Mouse (Mus musculus): ENCODE data around the gene Sptb. TPM values are rescaled to one million over a fixed set of nuclear protein-coding genes. Genes with fewer than 3 reads are reported as not detected.
A peak's percentile ranks its signal among the peaks of the same experiment; 100 is the strongest.

Gene Sptb
- polyA plus RNA-seq, 1 experiment, result 3.3 TPM

GRCm38 (mm10) chr12:76541879-76542278, 168.5 kb downstream of the Sptb start:
- TF ChIP-seq POLR2A (IDR thresholded peaks at IDR 0.05; ENCODE audit: borderline replicate concordance, extremely low read depth, low read depth, low read length) (no peak), CTCF (IDR thresholded peaks at IDR 0.05; ENCODE audit: insufficient read depth, low read length) (no peak)
- DNase-seq, result no peak
- WGBS, result 57% methylated on average over 6 of the region's 6 CpGs
- Histone ChIP-seq H3K4me3 (replicated peaks; ENCODE audit: extremely low read depth, low read depth, low read length) (no peak overlapping the region), H3K4me1 (ENCODE audit: control insufficient read depth, insufficient read depth, low read length) (peaks cover 5% of the 10 kb centered on the region)

- DNase-seq, result no peak
- TF ChIP-seq CTCF (IDR thresholded peaks at IDR 0.05; ENCODE audit: insufficient read depth, low read length) (no peak), POLR2A (IDR thresholded peaks at IDR 0.05; ENCODE audit: borderline replicate concordance, extremely low read depth, low read depth, low read length) (no peak)
- Histone ChIP-seq H3K4me3 (replicated peaks; ENCODE audit: extremely low read depth, low read depth, low read length) (no peak overlapping the region), H3K4me1 (ENCODE audit: control insufficient read depth, insufficient read depth, low read length) (peaks cover 7% of the 10 kb centered on the region)
- 32% methylated on average over 8 of the region's 8 CpGs for WGBS
These were observed 168.9 kb downstream of the Sptb start for GRCm38 (mm10) chr12:76541475-76541874.

- H3K4me3 ChIP-seq (replicated peaks; ENCODE audit: extremely low read depth, low read depth, low read length), result no peak overlapping the region
- TF ChIP-seq POLR2A (IDR thresholded peaks at IDR 0.05; ENCODE audit: borderline replicate concordance, extremely low read depth, low read depth, low read length), result no peak
- TF ChIP-seq CTCF (IDR thresholded peaks at IDR 0.05; ENCODE audit: insufficient read depth, low read length), result no peak
- DNase-seq, result no peak
- WGBS, result 63% methylated on average over 10 of the region's 10 CpGs
- peaks cover 3% of the 10 kb centered on the region; the same call in 1 of the 2 replicates for H3K4me1 ChIP-seq (ENCODE audit: control insufficient read depth, insufficient read depth, low read length)
These were observed 169.6 kb downstream of the Sptb start for GRCm38 (mm10) chr12:76540701-76541221.

GRCm38 (mm10) chr12:76540169-76540568, 170.2 kb downstream of the Sptb start:
- Histone ChIP-seq H3K4me1 (ENCODE audit: control insufficient read depth, insufficient read depth, low read length) (peaks cover 2% of the 10 kb centered on the region; the same call in 1 of the 2 replicates), H3K4me3 (replicated peaks; ENCODE audit: extremely low read depth, low read depth, low read length) (no peak overlapping the region)
- TF ChIP-seq POLR2A (IDR thresholded peaks at IDR 0.05; ENCODE audit: borderline replicate concordance, extremely low read depth, low read depth, low read length) (no peak), CTCF (IDR thresholded peaks at IDR 0.05; ENCODE audit: insufficient read depth, low read length) (no peak)
- WGBS, result 71% methylated on average over 3 of the region's 3 CpGs
- no peak for DNase-seq

GRCm38 (mm10) chr12:76537434-76537833, 172.9 kb downstream of the Sptb start:
- no peak for DNase-seq
- Histone ChIP-seq H3K4me3 (replicated peaks; ENCODE audit: extremely low read depth, low read depth, low read length) (no peak overlapping the region), H3K4me1 (ENCODE audit: control insufficient read depth, insufficient read depth, low read length) (peaks cover 2% of the 10 kb centered on the region; the same call in 1 of the 2 replicates)
- WGBS, result 76% methylated on average over 8 of the region's 8 CpGs
- no peak for TF ChIP-seq POLR2A (IDR thresholded peaks at IDR 0.05; ENCODE audit: borderline replicate concordance, extremely low read depth, low read depth, low read length)
- no peak for TF ChIP-seq CTCF (IDR thresholded peaks at IDR 0.05; ENCODE audit: insufficient read depth, low read length)

GRCm38 (mm10) chr12:76536591-76537153, 173.7 kb downstream of the Sptb start:
- Histone ChIP-seq H3K4me3 (replicated peaks; ENCODE audit: extremely low read depth, low read depth, low read length) (no peak overlapping the region), H3K4me1 (ENCODE audit: control insufficient read depth, insufficient read depth, low read length) (peaks cover 2% of the 10 kb centered on the region; the same call in 1 of the 2 replicates)
- TF ChIP-seq POLR2A (IDR thresholded peaks at IDR 0.05; ENCODE audit: borderline replicate concordance, extremely low read depth, low read depth, low read length) (no peak), CTCF (IDR thresholded peaks at IDR 0.05; ENCODE audit: insufficient read depth, low read length) (no peak)
- 83% methylated on average over 8 of the region's 8 CpGs for WGBS
- DNase-seq, result no peak

- H3K4me3 ChIP-seq (replicated peaks; ENCODE audit: extremely low read depth, low read depth, low read length), result peak overlapping the region; percentile 30
- peaks cover 2% of the 10 kb centered on the region; the same call in 1 of the 2 replicates for H3K4me1 ChIP-seq (ENCODE audit: control insufficient read depth, insufficient read depth, low read length)
- WGBS, result 57% methylated on average over 9 of the region's 9 CpGs
- TF ChIP-seq CTCF (IDR thresholded peaks at IDR 0.05; ENCODE audit: insufficient read depth, low read length) (no peak), POLR2A (IDR thresholded peaks at IDR 0.05; ENCODE audit: borderline replicate concordance, extremely low read depth, low read depth, low read length) (no peak)
- no peak for DNase-seq
These were observed 174.9 kb downstream of the Sptb start for GRCm38 (mm10) chr12:76535471-76535900.

GRCm38 (mm10) chr12:76534641-76535283, 175.6 kb downstream of the Sptb start:
- TF ChIP-seq POLR2A (IDR thresholded peaks at IDR 0.05; ENCODE audit: borderline replicate concordance, extremely low read depth, low read depth, low read length) (no peak), CTCF (IDR thresholded peaks at IDR 0.05; ENCODE audit: insufficient read depth, low read length) (no peak)
- Histone ChIP-seq H3K4me3 (replicated peaks; ENCODE audit: extremely low read depth, low read depth, low read length) (peak overlapping the region; percentile 46), H3K4me1 (ENCODE audit: control insufficient read depth, insufficient read depth, low read length) (peaks cover 2% of the 10 kb centered on the region; the same call in 1 of the 2 replicates)
- DNase-seq, result no peak
- 31% methylated on average over 9 of the region's 9 CpGs for WGBS

GRCm38 (mm10) chr12:76534233-76534632, 176.1 kb downstream of the Sptb start:
- 5% methylated on average over 11 of the region's 11 CpGs for WGBS
- H3K4me3 ChIP-seq (replicated peaks; ENCODE audit: extremely low read depth, low read depth, low read length), result peak overlapping the region; percentile 67
- TF ChIP-seq POLR2A (IDR thresholded peaks at IDR 0.05; ENCODE audit: borderline replicate concordance, extremely low read depth, low read depth, low read length) (no peak), CTCF (IDR thresholded peaks at IDR 0.05; ENCODE audit: insufficient read depth, low read length) (no peak)
- DNase-seq, result no peak
- peaks cover 2% of the 10 kb centered on the region; the same call in 1 of the 2 replicates for H3K4me1 ChIP-seq (ENCODE audit: control insufficient read depth, insufficient read depth, low read length)
